Mouse (Mus musculus): Measurements from ENCODE around the gene Slc6a9. TPM values are rescaled to one million over a fixed set of nuclear protein-coding genes. Genes with fewer than 3 reads are reported as not detected.

The Slc6a9 gene
- polyA plus RNA-seq, 1 experiment from 2014 or later: 45.9 TPM

GRCm38 (mm10) chr4:117860570-117860969, 26.3 kb downstream of the Slc6a9 start:
- no peak overlapping the region for H3K27ac ChIP-seq (ENCODE audit: low read length)
- no peaks in the 10 kb centered on the region for H3K9me3 ChIP-seq (replicated peaks; ENCODE audit: control insufficient read depth, low read length, poor library complexity, severe bottlenecking)
- H3K4me1 ChIP-seq (ENCODE audit: control insufficient read depth, insufficient read depth, low read length): peaks cover 3% of the 10 kb centered on the region; the same call in 1 of the 2 replicates
- no peak overlapping the region for H3K4me3 ChIP-seq (ENCODE audit: low read depth, low read length)
- ATAC-seq: no peak
- H3K4me2 ChIP-seq (ENCODE audit: low read length): no peak overlapping the region
- 83% methylated on average over 9 of the region's 9 CpGs for WGBS
- no peaks in the 10 kb centered on the region for H3K36me3 ChIP-seq (ENCODE audit: control insufficient read depth, insufficient read depth, low read length)
- H3K27me3 ChIP-seq (ENCODE audit: control insufficient read depth, insufficient read depth, low read depth, low read length): no peaks in the 10 kb centered on the region
- H3K9ac ChIP-seq (ENCODE audit: low read depth, low read length): no peak overlapping the region

- 36% methylated on average over 4 of the region's 4 CpGs for WGBS
- Histone ChIP-seq H3K4me3 (ENCODE audit: low read depth, low read length) (no peak overlapping the region), H3K9me3 (replicated peaks; ENCODE audit: control insufficient read depth, low read length, poor library complexity, severe bottlenecking) (no peaks in the 10 kb centered on the region), H3K27ac (ENCODE audit: low read length) (no peak overlapping the region), H3K4me2 (ENCODE audit: low read length) (no peak overlapping the region), H3K27me3 (ENCODE audit: control insufficient read depth, insufficient read depth, low read depth, low read length) (no peaks in the 10 kb centered on the region), H3K4me1 (ENCODE audit: control insufficient read depth, insufficient read depth, low read length) (peaks cover 3% of the 10 kb centered on the region; the same call in 1 of the 2 replicates), H3K9ac (ENCODE audit: low read depth, low read length) (no peak overlapping the region), H3K36me3 (ENCODE audit: control insufficient read depth, insufficient read depth, low read length) (no peaks in the 10 kb centered on the region)
- peak; percentile 80 for ATAC-seq
Observed at GRCm38 (mm10) chr4:117862823-117863222, 28.5 kb downstream of the Slc6a9 start.

- H3K4me2 ChIP-seq (ENCODE audit: low read length): no peak overlapping the region
- 62% methylated on average over 9 of the region's 9 CpGs for WGBS
Observed at GRCm38 (mm10) chr4:117866083-117866482, 31.8 kb downstream of the Slc6a9 start.

GRCm38 (mm10) chr4:117867000-117867399, 32.7 kb downstream of the Slc6a9 start:
- Histone ChIP-seq H3K4me1 (ENCODE audit: control insufficient read depth, insufficient read depth, low read length) (peaks cover 3% of the 10 kb centered on the region; the same call in 1 of the 2 replicates), H3K27me3 (ENCODE audit: control insufficient read depth, insufficient read depth, low read depth, low read length) (no peaks in the 10 kb centered on the region), H3K4me3 (ENCODE audit: low read depth, low read length) (no peak overlapping the region), H3K27ac (ENCODE audit: low read length) (no peak overlapping the region), H3K36me3 (ENCODE audit: control insufficient read depth, insufficient read depth, low read length) (no peaks in the 10 kb centered on the region), H3K4me2 (ENCODE audit: low read length) (no peak overlapping the region), H3K9ac (ENCODE audit: low read depth, low read length) (no peak overlapping the region), H3K9me3 (replicated peaks; ENCODE audit: control insufficient read depth, low read length, poor library complexity, severe bottlenecking) (no peaks in the 10 kb centered on the region)
- 78% methylated on average over 6 of the region's 6 CpGs for WGBS
- no peak for ATAC-seq

More at GRCm38 (mm10) chr4:117866083-117866482, 31.8 kb downstream of the Slc6a9 start:
- H3K36me3 ChIP-seq (ENCODE audit: control insufficient read depth, insufficient read depth, low read length): no peaks in the 10 kb centered on the region
- peaks cover 3% of the 10 kb centered on the region; the same call in 1 of the 2 replicates for H3K4me1 ChIP-seq (ENCODE audit: control insufficient read depth, insufficient read depth, low read length)
- H3K9me3 ChIP-seq (replicated peaks; ENCODE audit: control insufficient read depth, low read length, poor library complexity, severe bottlenecking): no peaks in the 10 kb centered on the region
- H3K27me3 ChIP-seq (ENCODE audit: control insufficient read depth, insufficient read depth, low read depth, low read length): no peaks in the 10 kb centered on the region
- 0 out of 2 replicates have a peak overlapping the region, but pooled peaks have one; percentile 10 for H3K9ac ChIP-seq (ENCODE audit: low read depth, low read length)
- H3K27ac ChIP-seq (ENCODE audit: low read length): 0 out of 2 replicates have a peak overlapping the region, but pooled peaks have one; percentile 9
- no peak overlapping the region for H3K4me3 ChIP-seq (ENCODE audit: low read depth, low read length)
- ATAC-seq: no peak

GRCm38 (mm10) chr4:117867823-117868222, 33.5 kb downstream of the Slc6a9 start:
- Histone ChIP-seq H3K27me3 (ENCODE audit: control insufficient read depth, insufficient read depth, low read depth, low read length) (no peaks in the 10 kb centered on the region), H3K4me2 (ENCODE audit: low read length) (no peak overlapping the region), H3K9ac (ENCODE audit: low read depth, low read length) (no peak overlapping the region), H3K27ac (ENCODE audit: low read length) (no peak overlapping the region), H3K9me3 (replicated peaks; ENCODE audit: control insufficient read depth, low read length, poor library complexity, severe bottlenecking) (no peaks in the 10 kb centered on the region), H3K4me1 (ENCODE audit: control insufficient read depth, insufficient read depth, low read length) (peaks cover 2% of the 10 kb centered on the region; the same call in 1 of the 2 replicates), H3K36me3 (ENCODE audit: control insufficient read depth, insufficient read depth, low read length) (no peaks in the 10 kb centered on the region), H3K4me3 (ENCODE audit: low read depth, low read length) (no peak overlapping the region)
- WGBS: 15% methylated on average over 24 of the region's 24 CpGs
- no peak for ATAC-seq

GRCm38 (mm10) chr4:117869317-117869716, 35.0 kb downstream of the Slc6a9 start:
- Histone ChIP-seq H3K27me3 (ENCODE audit: control insufficient read depth, insufficient read depth, low read depth, low read length) (no peaks in the 10 kb centered on the region), H3K36me3 (ENCODE audit: control insufficient read depth, insufficient read depth, low read length) (peaks cover 8% of the 10 kb centered on the region), H3K4me2 (ENCODE audit: low read length) (no peak overlapping the region), H3K4me1 (ENCODE audit: control insufficient read depth, insufficient read depth, low read length) (peaks cover 2% of the 10 kb centered on the region; the same call in 1 of the 2 replicates), H3K9ac (ENCODE audit: low read depth, low read length) (0 out of 2 replicates have a peak overlapping the region, but pooled peaks have one; percentile 11), H3K9me3 (replicated peaks; ENCODE audit: control insufficient read depth, low read length, poor library complexity, severe bottlenecking) (no peaks in the 10 kb centered on the region), H3K4me3 (ENCODE audit: low read depth, low read length) (no peak overlapping the region), H3K27ac (ENCODE audit: low read length) (no peak overlapping the region)
- no peak for ATAC-seq
- 78% methylated on average over 9 of the region's 9 CpGs for WGBS

GRCm38 (mm10) chr4:117870437-117870836, 36.1 kb downstream of the Slc6a9 start:
- no peak overlapping the region for H3K4me3 ChIP-seq (ENCODE audit: low read depth, low read length)
- no peaks in the 10 kb centered on the region for H3K27me3 ChIP-seq (ENCODE audit: control insufficient read depth, insufficient read depth, low read depth, low read length)
- WGBS: 83% methylated on average over 1 of the region's 1 CpGs
- no peak overlapping the region for H3K9ac ChIP-seq (ENCODE audit: low read depth, low read length)
- ATAC-seq: no peak
- H3K4me2 ChIP-seq (ENCODE audit: low read length): no peak overlapping the region
- H3K36me3 ChIP-seq (ENCODE audit: control insufficient read depth, insufficient read depth, low read length): peaks cover 8% of the 10 kb centered on the region
- H3K27ac ChIP-seq (ENCODE audit: low read length): no peak overlapping the region
- H3K9me3 ChIP-seq (replicated peaks; ENCODE audit: control insufficient read depth, low read length, poor library complexity, severe bottlenecking): no peaks in the 10 kb centered on the region
- H3K4me1 ChIP-seq (ENCODE audit: control insufficient read depth, insufficient read depth, low read length): peaks cover 2% of the 10 kb centered on the region; the same call in 1 of the 2 replicates

GRCm38 (mm10) chr4:117871787-117872186, 37.5 kb downstream of the Slc6a9 start:
- H3K9ac ChIP-seq (ENCODE audit: low read depth, low read length): no peak overlapping the region
- H3K27me3 ChIP-seq (ENCODE audit: control insufficient read depth, insufficient read depth, low read depth, low read length): no peaks in the 10 kb centered on the region
- no peak overlapping the region for H3K4me2 ChIP-seq (ENCODE audit: low read length)
- ATAC-seq: no peak
- H3K27ac ChIP-seq (ENCODE audit: low read length): no peak overlapping the region
- H3K4me3 ChIP-seq (ENCODE audit: low read depth, low read length): no peak overlapping the region
- no peaks in the 10 kb centered on the region for H3K9me3 ChIP-seq (replicated peaks; ENCODE audit: control insufficient read depth, low read length, poor library complexity, severe bottlenecking)
- H3K4me1 ChIP-seq (ENCODE audit: control insufficient read depth, insufficient read depth, low read length): peaks cover 2% of the 10 kb centered on the region; the same call in 1 of the 2 replicates
- WGBS: 73% methylated on average over 7 of the region's 7 CpGs
- H3K36me3 ChIP-seq (ENCODE audit: control insufficient read depth, insufficient read depth, low read length): peaks cover 13% of the 10 kb centered on the region

GRCm38 (mm10) chr4:117872471-117872886, 38.2 kb downstream of the Slc6a9 start, which contains the start of gene Ccdc24:
Ccdc24 (minus strand) TSS chr4:117872557.
- H3K27ac ChIP-seq (ENCODE audit: low read length): no peak within 1 kb of the TSS
- H3K9ac ChIP-seq (ENCODE audit: low read depth, low read length): no peak within 1 kb of the TSS
- no peak within 1 kb of the TSS for H3K4me2 ChIP-seq (ENCODE audit: low read length)
- H3K27me3 ChIP-seq (ENCODE audit: control insufficient read depth, insufficient read depth, low read depth, low read length): no peaks in the 10 kb centered on the region
- H3K9me3 ChIP-seq (replicated peaks; ENCODE audit: control insufficient read depth, low read length, poor library complexity, severe bottlenecking): no peaks in the 10 kb centered on the region
- H3K4me3 ChIP-seq (ENCODE audit: low read depth, low read length): no peak within 1 kb of the TSS
- WGBS: 7% methylated on average over 14 of the region's 14 CpGs
- H3K4me1 ChIP-seq (ENCODE audit: control insufficient read depth, insufficient read depth, low read length): peaks cover 2% of the 10 kb centered on the region; the same call in 1 of the 2 replicates
- H3K36me3 ChIP-seq (ENCODE audit: control insufficient read depth, insufficient read depth, low read length): peaks cover 17% of the 10 kb centered on the region
- ATAC-seq: 0 out of 2 replicates have a peak, but pooled peaks have one; percentile 12
